Mouse (Mus musculus): ENCODE data around the gene Fam178b.
"Not testable (repeated sequence)": the region's sequence is repeated elsewhere in the genome, so short reads cannot be mapped to it uniquely, and the experiment has no call there.

The Fam178b gene

GRCm38 (mm10) chr1:36545845-36546600, 137.0 kb downstream of the Fam178b start:
- no peak for DNase-seq (ENCODE audit: low spot score)

- no peak for DNase-seq (ENCODE audit: low spot score)
Measured at GRCm38 (mm10) chr1:36545382-36545781, 137.6 kb downstream of the Fam178b start.

- no peak for DNase-seq (ENCODE audit: low spot score)
Measured at GRCm38 (mm10) chr1:36542925-36543324, 140.1 kb downstream of the Fam178b start.

- DNase-seq (ENCODE audit: low spot score), result no peak
Measured at GRCm38 (mm10) chr1:36541844-36542243, 141.1 kb downstream of the Fam178b start.

- no peak for DNase-seq (ENCODE audit: low spot score)
Measured at GRCm38 (mm10) chr1:36540807-36541206, 142.2 kb downstream of the Fam178b start.

- no peak for DNase-seq (ENCODE audit: low spot score)
Measured at GRCm38 (mm10) chr1:36540132-36540531, 142.9 kb downstream of the Fam178b start.

- DNase-seq (ENCODE audit: low spot score), result no peak
Measured at GRCm38 (mm10) chr1:36539186-36539585, 143.8 kb downstream of the Fam178b start, which contains the start of gene Gm42417. Gm42417 (minus strand) TSS chr1:36539429.

GRCm38 (mm10) chr1:36538727-36539126, 144.3 kb downstream of the Fam178b start:
- DNase-seq (ENCODE audit: low spot score), result no peak

- DNase-seq (ENCODE audit: low spot score), result not testable (repeated sequence)
Measured at GRCm38 (mm10) chr1:36536783-36537182, 146.2 kb downstream of the Fam178b start, which contains the start of gene Ankrd23. Ankrd23 (minus strand) TSS chr1:36536883.

GRCm38 (mm10) chr1:36536397-36536728, 146.6 kb downstream of the Fam178b start:
- no peak for DNase-seq (ENCODE audit: low spot score)

- DNase-seq (ENCODE audit: low spot score), result no peak
Measured at GRCm38 (mm10) chr1:36535477-36536396, 147.2 kb downstream of the Fam178b start.

GRCm38 (mm10) chr1:36534595-36535058, 148.4 kb downstream of the Fam178b start:
- no peak for DNase-seq (ENCODE audit: low spot score)

- DNase-seq (ENCODE audit: low spot score), result no peak
Measured at GRCm38 (mm10) chr1:36533546-36533945, 149.4 kb downstream of the Fam178b start.

GRCm38 (mm10) chr1:36531461-36531860, 151.5 kb downstream of the Fam178b start:
- DNase-seq (ENCODE audit: low spot score), result no peak

- no peak for DNase-seq (ENCODE audit: low spot score)
Measured at GRCm38 (mm10) chr1:36530962-36531361, 152.0 kb downstream of the Fam178b start.

- DNase-seq (ENCODE audit: low spot score), result no peak
Measured at GRCm38 (mm10) chr1:36530485-36530884, 152.5 kb downstream of the Fam178b start.

- no peak for DNase-seq (ENCODE audit: low spot score)
Measured at GRCm38 (mm10) chr1:36529875-36530274, 153.1 kb downstream of the Fam178b start.

- DNase-seq (ENCODE audit: low spot score), result no peak
Measured at GRCm38 (mm10) chr1:36529274-36529673, 153.7 kb downstream of the Fam178b start.

GRCm38 (mm10) chr1:36528351-36528750, 154.6 kb downstream of the Fam178b start:
- DNase-seq (ENCODE audit: low spot score), result no peak

GRCm38 (mm10) chr1:36526903-36527302, 156.1 kb downstream of the Fam178b start:
- DNase-seq (ENCODE audit: low spot score), result no peak

GRCm38 (mm10) chr1:36525774-36526173, 157.2 kb downstream of the Fam178b start:
- no peak for DNase-seq (ENCODE audit: low spot score)

GRCm38 (mm10) chr1:36524058-36524457, 158.9 kb downstream of the Fam178b start:
- DNase-seq (ENCODE audit: low spot score), result no peak

All from layer of hippocampus, adult 9-10 months (tissue).